Mouse (Mus musculus) cerebellum, adult (tissue): ENCODE results near the gene Cdc42se1.
"Not testable (repeated sequence)": the region's sequence is repeated elsewhere in the genome, so short reads cannot be mapped to it uniquely, and the experiment has no call there.

ENCODE experiments used
- ATAC-seq: cut with Nextera tagmentation; 2 replicates; pipeline ENCODE4 v1.9.2; 2017; ENCODE audit warnings: mild to moderate bottlenecking, moderate library complexity, mixed read lengths; ENCODE audit not compliant: insufficient number of reproducible peaks, low FRiP score, low TSS enrichment

The Cdc42se1 gene

GRCm38 (mm10) chr3:95228148-95228893, at the start of gene Cdc42se1:
Gene Cdc42se1 (plus strand): TSS chr3:95228732.
- peak; percentile 83 for ATAC-seq

DNA sequence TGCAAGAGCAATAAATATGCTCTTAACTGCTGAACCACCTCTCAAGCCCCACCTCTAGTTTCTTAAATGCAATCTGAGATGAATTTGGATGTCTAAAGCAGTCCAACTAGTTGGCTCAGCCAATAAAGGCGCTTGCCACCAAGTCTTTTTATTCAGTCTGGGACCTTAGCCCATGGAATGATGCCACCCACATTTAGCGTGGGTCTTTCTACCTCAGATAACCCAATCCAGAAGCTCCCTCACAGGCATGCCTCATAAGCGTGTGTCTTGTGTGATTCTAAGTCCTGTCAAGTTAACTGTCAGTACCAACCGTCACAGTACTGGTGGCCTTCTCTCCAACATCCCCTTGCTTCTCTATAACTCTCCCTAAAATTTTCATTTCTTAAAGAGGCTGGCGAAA, 49.6 kb upstream of the Cdc42se1 start:
- no peak for ATAC-seq

DNA sequence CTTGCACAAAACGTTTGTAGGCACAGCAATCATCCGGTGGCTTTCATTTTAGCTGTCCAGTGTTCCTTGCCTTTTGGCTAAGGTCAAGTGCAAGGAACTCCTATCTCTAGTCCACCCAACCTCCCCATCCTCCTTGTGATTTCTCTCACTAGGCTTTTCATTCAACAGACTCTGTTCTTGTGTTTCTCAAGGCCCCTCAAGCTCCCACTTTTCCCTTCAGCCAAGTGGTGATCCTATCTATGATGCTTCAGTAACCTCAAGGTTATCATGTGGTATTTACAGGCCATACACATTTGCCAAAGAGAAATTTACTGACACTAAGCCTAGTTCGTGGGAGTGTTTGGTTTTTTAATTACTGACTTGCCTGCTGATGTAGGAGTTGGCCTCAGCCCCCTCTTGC, 48.6 kb upstream of the Cdc42se1 start:
- ATAC-seq: no peak

DNA sequence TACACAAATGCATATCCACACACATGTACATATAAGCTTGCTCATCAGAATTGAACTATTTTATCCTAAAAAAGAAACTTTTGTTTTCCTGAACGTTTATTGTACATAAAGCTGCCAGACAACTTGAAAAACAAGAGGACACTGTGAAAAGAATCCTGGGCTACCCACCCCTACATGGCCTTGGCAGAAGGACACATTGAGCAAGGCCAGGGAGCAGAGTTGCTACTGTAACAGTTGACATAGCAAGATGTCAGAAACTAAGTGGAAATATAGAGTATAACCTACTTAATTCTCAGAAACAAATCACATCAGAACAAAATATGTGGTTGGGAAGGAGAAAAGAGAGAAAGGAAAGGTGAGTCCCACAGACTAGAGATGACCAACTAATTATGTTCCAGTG, 46.7 kb upstream of the Cdc42se1 start:
- ATAC-seq: no peak

DNA sequence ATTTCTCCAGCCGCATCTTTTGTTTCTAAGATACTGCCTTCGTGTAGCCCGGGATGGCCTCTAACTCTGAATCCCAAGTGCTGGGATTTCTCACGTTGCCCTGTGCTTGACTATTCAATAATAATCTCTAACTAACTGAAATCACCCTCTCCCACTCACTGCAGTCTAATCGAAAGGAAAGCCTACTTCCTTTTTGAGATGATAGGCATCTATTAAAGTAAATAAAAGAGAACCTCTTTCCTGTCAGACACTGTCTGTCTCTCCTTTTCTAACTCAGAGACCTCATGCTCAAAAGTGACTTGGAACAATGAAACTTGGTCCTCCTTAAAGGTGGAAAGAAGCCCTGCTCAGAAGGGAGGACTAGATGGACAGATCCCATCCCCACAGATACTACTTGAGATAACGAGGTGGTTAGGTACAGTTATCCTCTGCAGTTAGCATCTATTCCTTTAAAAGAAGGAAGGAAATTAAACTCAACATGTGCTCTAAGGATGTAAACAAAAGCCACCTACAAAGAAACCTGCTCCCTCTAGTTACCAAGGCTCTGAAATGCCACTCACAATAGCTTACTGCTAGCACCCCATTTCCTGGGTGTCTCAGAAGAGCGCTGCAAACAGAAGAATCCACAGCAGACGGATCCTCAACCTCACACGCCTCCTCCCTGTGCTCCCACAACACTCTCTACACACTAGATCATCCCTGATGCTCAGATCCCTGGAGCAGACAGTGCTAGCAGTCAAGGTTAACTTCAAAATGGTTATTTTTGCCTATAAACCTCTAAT, 43.5 kb upstream of the Cdc42se1 start:
- no peak for ATAC-seq

DNA sequence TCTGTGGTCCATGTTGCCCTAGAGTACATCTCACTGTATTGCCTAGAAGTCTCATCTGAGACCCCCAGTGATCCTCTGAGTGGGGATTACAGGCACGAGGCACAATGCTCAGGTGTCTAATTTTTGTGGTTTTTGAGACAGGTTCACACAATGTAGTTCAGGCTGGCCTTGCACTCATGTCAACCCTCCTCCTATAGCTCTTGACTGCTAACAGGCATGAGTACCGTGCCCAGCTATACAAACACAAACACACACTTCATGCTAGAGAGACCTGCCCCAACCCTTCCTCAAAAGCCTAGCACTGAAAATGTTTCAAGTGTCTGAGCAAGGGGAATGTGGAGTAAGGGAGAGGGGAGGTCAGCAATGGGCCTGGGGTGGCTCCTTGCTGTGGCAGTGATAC, 42.4 kb upstream of the Cdc42se1 start:
- no peak for ATAC-seq

- no peak for ATAC-seq
Observed at GRCm38 (mm10) chr3:95186888-95187287, 41.6 kb upstream of the Cdc42se1 start.

GRCm38 (mm10) chr3:95194721-95195135, 33.8 kb upstream of the Cdc42se1 start:
- peak; percentile 36; the same call in 1 of the 2 replicates for ATAC-seq

GRCm38 (mm10) chr3:95195772-95196171, 32.8 kb upstream of the Cdc42se1 start:
- ATAC-seq: no peak

GRCm38 (mm10) chr3:95199101-95199500, 29.4 kb upstream of the Cdc42se1 start:
- ATAC-seq: no peak

- ATAC-seq: no peak
Observed at GRCm38 (mm10) chr3:95200132-95200531, 28.4 kb upstream of the Cdc42se1 start.

DNA sequence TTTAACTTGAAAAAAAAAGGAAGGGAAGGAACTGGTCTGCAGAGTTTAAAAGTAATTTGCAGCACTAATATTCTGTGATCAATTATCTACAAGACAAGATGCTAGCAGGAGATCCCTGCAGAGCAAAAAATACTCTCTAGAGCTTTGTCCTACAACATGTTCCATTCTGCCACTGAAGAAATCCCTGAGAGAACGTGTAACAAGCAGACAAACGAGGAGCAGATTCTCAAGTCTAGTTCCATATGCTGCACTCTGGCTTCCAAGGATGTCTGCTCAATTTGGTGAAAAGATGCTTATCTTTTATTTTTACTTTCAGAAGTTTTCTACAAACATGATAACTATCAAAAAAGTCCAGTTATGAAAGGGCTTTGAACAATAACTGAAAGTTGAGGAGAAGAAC, 28.0 kb upstream of the Cdc42se1 start:
- ATAC-seq: no peak

GRCm38 (mm10) chr3:95203880-95204279, 24.7 kb upstream of the Cdc42se1 start:
- no peak for ATAC-seq

GRCm38 (mm10) chr3:95208286-95208685, 20.2 kb upstream of the Cdc42se1 start:
- ATAC-seq: no peak

DNA sequence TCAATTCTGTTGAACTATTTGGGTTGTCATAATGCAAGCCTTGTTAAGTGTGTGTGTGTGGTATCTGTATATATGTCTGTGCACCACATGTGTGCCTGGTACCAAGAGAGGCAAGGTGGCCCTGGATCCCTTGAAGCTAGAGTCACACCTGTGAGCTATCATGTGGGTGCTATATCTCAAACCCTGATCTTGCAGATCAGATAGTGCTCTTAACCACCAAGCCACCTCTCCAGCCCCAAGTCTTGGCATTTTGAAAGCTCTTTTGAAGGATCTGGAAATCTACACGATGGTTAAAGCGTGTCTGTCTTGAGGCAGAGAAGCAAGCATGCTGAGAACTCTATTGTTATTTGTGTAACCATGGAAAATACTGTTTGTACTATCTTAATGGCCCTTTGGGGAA, 17.9 kb upstream of the Cdc42se1 start:
- ATAC-seq: no peak

DNA sequence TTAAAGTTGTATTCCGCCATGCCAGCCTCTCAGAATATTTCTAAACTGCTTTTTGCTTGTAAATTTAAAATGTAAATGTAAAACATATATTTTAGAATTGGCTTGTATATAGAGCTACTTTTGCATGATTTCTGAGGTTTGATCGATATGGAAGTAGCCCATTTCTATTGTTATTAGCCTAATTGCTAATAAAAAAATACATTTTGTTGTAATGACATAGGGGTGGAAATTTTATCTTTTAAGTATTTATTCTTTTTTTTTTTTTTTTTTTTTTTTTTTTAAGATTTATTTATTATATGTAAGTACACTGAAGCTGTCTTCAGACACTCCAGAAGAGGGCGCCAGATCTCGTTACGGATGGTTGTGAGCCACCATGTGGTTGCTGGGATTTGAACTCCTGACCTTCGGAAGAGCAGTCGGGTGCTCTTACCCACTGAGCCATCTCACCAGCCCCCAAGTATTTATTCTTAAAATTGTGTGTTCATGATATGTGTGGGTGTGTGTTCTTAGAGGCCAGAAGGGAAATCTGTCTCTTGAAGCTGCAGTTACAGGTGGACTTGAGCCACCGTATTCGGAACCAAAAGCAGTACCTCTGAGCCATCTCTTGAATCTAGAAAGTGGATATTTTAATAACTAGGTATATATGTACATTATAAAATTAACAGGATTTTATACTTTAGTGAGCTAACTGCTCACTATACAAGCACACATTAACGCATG, 15.5 kb upstream of the Cdc42se1 start:
- not testable (repeated sequence) for ATAC-seq

DNA sequence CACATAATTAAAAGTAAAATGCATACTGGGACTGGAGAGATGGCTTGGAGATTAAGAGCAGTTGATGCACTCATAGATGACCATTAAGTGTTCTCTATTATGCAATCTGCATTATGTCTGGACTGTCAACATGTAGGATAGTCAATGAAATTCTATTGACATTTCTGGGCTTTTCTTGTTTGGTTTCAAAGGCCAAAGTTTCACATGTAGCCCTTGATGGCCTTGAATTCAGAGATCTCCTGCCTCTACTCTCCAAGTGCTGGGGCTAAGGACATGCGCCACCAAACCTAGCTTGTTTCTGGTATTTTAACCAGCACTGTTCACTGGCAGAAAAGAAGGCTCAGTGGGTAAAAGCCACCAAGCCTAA, 14.9 kb upstream of the Cdc42se1 start:
- ATAC-seq: no peak

DNA sequence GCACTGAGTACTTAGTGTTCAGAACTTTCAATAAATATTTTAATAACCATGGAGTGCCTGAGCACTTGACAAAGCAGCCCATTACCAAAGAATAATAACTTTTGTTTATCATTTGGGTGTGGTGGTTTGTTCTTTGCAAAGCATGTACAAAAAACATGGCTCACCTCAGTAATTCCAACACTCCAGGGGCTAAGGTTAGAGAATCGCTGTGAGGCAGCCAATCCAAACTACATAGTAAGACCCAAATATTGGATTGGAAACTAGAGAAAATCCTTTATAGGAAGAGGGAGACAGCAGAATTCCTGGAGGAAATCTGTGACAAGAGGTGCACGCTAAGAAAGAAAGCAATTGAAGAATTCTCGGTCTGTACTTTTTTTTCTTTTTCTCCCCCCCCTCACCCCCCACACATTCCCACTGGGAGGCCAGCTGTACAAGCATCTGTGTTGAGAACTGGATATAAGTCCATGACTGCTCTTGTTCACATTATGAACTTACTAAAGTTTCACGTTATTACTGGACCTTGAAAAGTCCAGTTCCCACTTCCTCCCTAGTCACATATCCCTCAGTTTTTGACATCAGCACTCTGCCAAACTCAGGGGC, 11.8 kb upstream of the Cdc42se1 start:
- ATAC-seq: no peak

DNA sequence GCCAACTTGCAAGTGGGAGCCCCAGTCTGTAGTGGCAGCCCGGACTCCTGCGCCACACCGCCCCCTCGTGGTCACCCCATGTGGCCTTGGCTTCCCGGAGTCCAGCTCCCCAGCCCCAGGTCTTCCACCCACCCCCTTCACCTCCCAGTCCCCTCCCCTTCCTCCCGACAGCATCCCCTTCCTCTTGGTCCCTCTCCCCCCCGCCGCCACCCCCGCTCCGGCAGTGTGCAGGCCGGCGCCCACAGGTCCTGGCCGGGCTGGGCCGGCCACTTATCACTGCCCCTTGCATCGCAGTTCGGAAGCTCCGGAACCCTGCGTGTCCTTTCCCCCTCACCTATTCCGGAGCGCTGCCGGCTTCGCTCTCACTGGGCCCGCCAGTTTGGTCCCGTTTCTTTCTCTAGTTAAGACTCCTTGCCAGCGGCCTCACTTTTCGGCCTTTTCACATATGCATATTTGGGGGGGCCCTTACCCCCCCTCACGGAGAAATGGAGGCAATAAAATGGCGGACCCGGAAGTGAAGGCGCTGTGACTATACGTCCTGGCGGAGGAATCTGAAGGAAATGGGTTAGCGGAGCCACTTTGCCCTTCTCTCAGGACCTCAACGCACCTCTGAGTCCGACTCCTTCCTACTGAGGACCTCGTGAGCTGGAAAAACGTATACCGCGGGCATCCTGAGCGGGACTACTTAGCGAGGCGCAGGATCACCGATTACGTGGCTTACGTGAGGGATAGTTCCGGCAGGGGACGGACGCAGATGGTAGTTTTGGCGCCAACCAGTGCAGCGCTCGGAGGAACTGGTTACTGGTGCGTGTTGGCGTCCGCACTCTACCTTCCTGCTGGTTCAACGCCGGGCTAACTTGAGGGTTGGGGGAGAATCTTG, 11.0 kb upstream of the Cdc42se1 start, which contains the start of gene Gabpb2:
Gene Gabpb2, minus strand, starts transcription at position 662 of the 880 bp plus-strand sequence.
- peak; percentile 86 for ATAC-seq
